Mouse (Mus musculus) testis, adult 2 months (tissue): ENCODE data around the gene Otop2.

ENCODE experiments used
- CTCF ChIP-seq: fragments of 200-500 bp; IDR thresholded peaks from 2 replicates; pipeline ENCODE4 v1.5.1; 2012; ENCODE audit warnings: low read depth, mild to moderate bottlenecking, inconsistent platforms, low read length, moderate library complexity; ENCODE audit not compliant: control insufficient read depth, insufficient read depth, insufficient replicate concordance
- POLR2A ChIP-seq: fragments of 200-500 bp; IDR thresholded peaks from 2 replicates; pipeline ENCODE4 v1.6.1; 2012; ENCODE audit warnings: low read depth, mild to moderate bottlenecking, inconsistent platforms, low read length, moderate library complexity; ENCODE audit not compliant: control insufficient read depth

GRCm38 (mm10) chr11:115323354-115323753, 16.4 kb downstream of the Otop2 start:
- TF ChIP-seq CTCF = no peak
- TF ChIP-seq POLR2A = no peak
